Mouse (Mus musculus) thymus, postnatal 25 days (tissue): ENCODE measurements at regions not wholly inside any gene's neighbourhood (a gene's known extent, or its start where the extent isn't known, plus 50 kb on each side); places are given as distances from the start of the nearest gene placed in this dataset.

ENCODE experiments used
- DNase-seq: peaks from one replicate; pipeline ENCODE4 v3.0.0; 2022

GRCm38 (mm10) chr4:124228537-124228936 is 310.7 kb upstream of the 4930535I16Rik start:
- peak; percentile 8 for DNase-seq

- DNase-seq, result no peak
Measured at GRCm38 (mm10) chr4:124223646-124224500, 306.1 kb upstream of the 4930535I16Rik start.

- no peak for DNase-seq
Measured at GRCm38 (mm10) chr4:124221736-124222135, 303.9 kb upstream of the 4930535I16Rik start.

- no peak for DNase-seq
Measured at GRCm38 (mm10) chr4:124217206-124217605, 299.4 kb upstream of the 4930535I16Rik start.

GRCm38 (mm10) chr4:124216351-124216750 is 298.5 kb upstream of the 4930535I16Rik start:
- DNase-seq, result no peak

- no peak for DNase-seq
Measured at GRCm38 (mm10) chr4:124215077-124215476, 297.3 kb upstream of the 4930535I16Rik start.

- no peak for DNase-seq
Measured at GRCm38 (mm10) chr4:124210103-124210502, 292.3 kb upstream of the 4930535I16Rik start.

- no peak for DNase-seq
Measured at GRCm38 (mm10) chr4:124206480-124206879, 288.7 kb upstream of the 4930535I16Rik start.

GRCm38 (mm10) chr4:124203736-124204135 is 285.9 kb upstream of the 4930535I16Rik start:
- DNase-seq, result no peak

- DNase-seq, result no peak
Measured at GRCm38 (mm10) chr4:124199884-124200844, 282.3 kb upstream of the 4930535I16Rik start.

GRCm38 (mm10) chr4:124198832-124199231 is 281.0 kb upstream of the 4930535I16Rik start:
- no peak for DNase-seq

GRCm38 (mm10) chr4:124196711-124197110 is 278.9 kb upstream of the 4930535I16Rik start:
- no peak for DNase-seq

- no peak for DNase-seq
Measured at GRCm38 (mm10) chr4:124193059-124193721, 275.4 kb upstream of the 4930535I16Rik start.

- DNase-seq, result no peak
Measured at GRCm38 (mm10) chr4:124190775-124191174, 273.0 kb upstream of the 4930535I16Rik start.

GRCm38 (mm10) chr4:124189993-124190385 is 272.2 kb upstream of the 4930535I16Rik start:
- no peak for DNase-seq

- DNase-seq, result no peak
Measured at GRCm38 (mm10) chr4:124189352-124189992, 271.6 kb upstream of the 4930535I16Rik start.

- no peak for DNase-seq
Measured at GRCm38 (mm10) chr4:124187108-124187507, 269.3 kb upstream of the 4930535I16Rik start.

GRCm38 (mm10) chr4:124181335-124181734 is 263.5 kb upstream of the 4930535I16Rik start:
- DNase-seq, result no peak

GRCm38 (mm10) chr4:124178401-124179018 is 260.7 kb upstream of the 4930535I16Rik start:
- DNase-seq, result no peak

- DNase-seq, result no peak
Measured at GRCm38 (mm10) chr4:124175531-124175930, 257.7 kb upstream of the 4930535I16Rik start.

GRCm38 (mm10) chr4:124154627-124155026 is 236.8 kb upstream of the 4930535I16Rik start:
- no peak for DNase-seq
